Mouse (Mus musculus): ENCODE measurements at regions not wholly inside any gene's neighbourhood (a gene's known extent, or its start where the extent isn't known, plus 50 kb on each side); places are given as distances from the start of the nearest gene placed in this dataset.

GRCm38 (mm10) chr8:30982814-30983213 is 2445.7 kb upstream of the 5930422O12Rik start:
- no peak for ATAC-seq
- no peak overlapping the region for H3K4me3 ChIP-seq (ENCODE audit: low read length)
- H3K9ac ChIP-seq (replicated peaks; ENCODE audit: low read length): no peak overlapping the region
- H3K9me3 ChIP-seq (ENCODE audit: low read length): no peaks in the 10 kb centered on the region
- no peaks in the 10 kb centered on the region for H3K27me3 ChIP-seq (ENCODE audit: insufficient read depth, low read length)
- DNase-seq (ENCODE audit: low spot score): no peak
- TF ChIP-seq CTCF (IDR thresholded peaks at IDR 0.05; ENCODE audit: low read depth): no peak
- no peak overlapping the region for H3K27ac ChIP-seq
- WGBS: 72% methylated on average over 2 of the region's 2 CpGs
- H3K4me2 ChIP-seq (ENCODE audit: low read depth, low read length): no peak overlapping the region
- no peaks in the 10 kb centered on the region for H3K4me1 ChIP-seq (ENCODE audit: insufficient read depth, low read length)
- H3K36me3 ChIP-seq (ENCODE audit: insufficient read depth, low read length): no peaks in the 10 kb centered on the region

- Histone ChIP-seq H3K9ac (replicated peaks; ENCODE audit: low read length) (no peak overlapping the region), H3K36me3 (ENCODE audit: insufficient read depth, low read length) (no peaks in the 10 kb centered on the region), H3K4me2 (ENCODE audit: low read depth, low read length) (no peak overlapping the region), H3K27me3 (ENCODE audit: insufficient read depth, low read length) (no peaks in the 10 kb centered on the region), H3K4me3 (ENCODE audit: low read length) (no peak overlapping the region), H3K4me1 (ENCODE audit: insufficient read depth, low read length) (no peaks in the 10 kb centered on the region), H3K27ac (no peak overlapping the region), H3K9me3 (ENCODE audit: low read length) (no peaks in the 10 kb centered on the region)
- DNase-seq (ENCODE audit: low spot score): no peak
- no peak for ATAC-seq
- TF ChIP-seq CTCF (IDR thresholded peaks at IDR 0.05; ENCODE audit: low read depth): no peak
- WGBS: 76% methylated on average over 5 of the region's 5 CpGs
Observed at GRCm38 (mm10) chr8:30988051-30988450, 2440.5 kb upstream of the 5930422O12Rik start.

- WGBS: 65% methylated on average over 9 of the region's 9 CpGs
- peak; percentile 7 for DNase-seq (ENCODE audit: low spot score)
- ATAC-seq: no peak
- H3K27me3 ChIP-seq (ENCODE audit: insufficient read depth, low read length): no peaks in the 10 kb centered on the region
- H3K4me3 ChIP-seq (ENCODE audit: low read length): no peak overlapping the region
- no peaks in the 10 kb centered on the region for H3K9me3 ChIP-seq (ENCODE audit: low read length)
- no peak for TF ChIP-seq CTCF (IDR thresholded peaks at IDR 0.05; ENCODE audit: low read depth)
- no peak overlapping the region for H3K9ac ChIP-seq (replicated peaks; ENCODE audit: low read length)
- H3K36me3 ChIP-seq (ENCODE audit: insufficient read depth, low read length): no peaks in the 10 kb centered on the region
- no peak overlapping the region for H3K27ac ChIP-seq
- 0 out of 2 replicates have a peak, but pooled peaks cover 5% of the 10 kb centered on the region for H3K4me1 ChIP-seq (ENCODE audit: insufficient read depth, low read length)
- H3K4me2 ChIP-seq (ENCODE audit: low read depth, low read length): no peak overlapping the region
Observed at GRCm38 (mm10) chr8:30998657-30999056, 2429.9 kb upstream of the 5930422O12Rik start.

GRCm38 (mm10) chr8:31000120-31000519 is 2428.4 kb upstream of the 5930422O12Rik start:
- no peak overlapping the region for H3K4me3 ChIP-seq (ENCODE audit: low read length)
- TF ChIP-seq CTCF (IDR thresholded peaks at IDR 0.05; ENCODE audit: low read depth): no peak
- 84% methylated on average over 6 of the region's 6 CpGs for WGBS

GRCm38 (mm10) chr8:31001980-31002730 is 2426.4 kb upstream of the 5930422O12Rik start:
- TF ChIP-seq CTCF (IDR thresholded peaks at IDR 0.05; ENCODE audit: low read depth): no peak
- Histone ChIP-seq H3K4me3 (ENCODE audit: low read length) (no peak overlapping the region), H3K27ac (no peak overlapping the region), H3K4me1 (ENCODE audit: insufficient read depth, low read length) (0 out of 2 replicates have a peak, but pooled peaks cover 5% of the 10 kb centered on the region), H3K27me3 (ENCODE audit: insufficient read depth, low read length) (no peaks in the 10 kb centered on the region), H3K36me3 (ENCODE audit: insufficient read depth, low read length) (no peaks in the 10 kb centered on the region), H3K4me2 (ENCODE audit: low read depth, low read length) (no peak overlapping the region), H3K9ac (replicated peaks; ENCODE audit: low read length) (no peak overlapping the region), H3K9me3 (ENCODE audit: low read length) (no peaks in the 10 kb centered on the region)
- DNase-seq (ENCODE audit: low spot score): peak; percentile 35
- 27% methylated on average over 5 of the region's 5 CpGs for WGBS
- no peak for ATAC-seq

More at GRCm38 (mm10) chr8:31000120-31000519, 2428.4 kb upstream of the 5930422O12Rik start:
- Histone ChIP-seq H3K27me3 (ENCODE audit: insufficient read depth, low read length) (no peaks in the 10 kb centered on the region), H3K4me2 (ENCODE audit: low read depth, low read length) (no peak overlapping the region), H3K9ac (replicated peaks; ENCODE audit: low read length) (no peak overlapping the region), H3K27ac (no peak overlapping the region), H3K4me1 (ENCODE audit: insufficient read depth, low read length) (0 out of 2 replicates have a peak, but pooled peaks cover 5% of the 10 kb centered on the region), H3K36me3 (ENCODE audit: insufficient read depth, low read length) (no peaks in the 10 kb centered on the region), H3K9me3 (ENCODE audit: low read length) (no peaks in the 10 kb centered on the region)
- ATAC-seq (no peak), DNase-seq (ENCODE audit: low spot score) (no peak)

GRCm38 (mm10) chr8:31008309-31008708 is 2420.2 kb upstream of the 5930422O12Rik start:
- no peak overlapping the region for H3K4me2 ChIP-seq (ENCODE audit: low read depth, low read length)
- no peak overlapping the region for H3K9ac ChIP-seq (replicated peaks; ENCODE audit: low read length)
- WGBS: 59% methylated on average over 8 of the region's 8 CpGs
- DNase-seq (ENCODE audit: low spot score) (no peak), ATAC-seq (no peak)
- no peak overlapping the region for H3K4me3 ChIP-seq (ENCODE audit: low read length)
- H3K36me3 ChIP-seq (ENCODE audit: insufficient read depth, low read length): no peaks in the 10 kb centered on the region
- H3K27me3 ChIP-seq (ENCODE audit: insufficient read depth, low read length): no peaks in the 10 kb centered on the region
- no peak for TF ChIP-seq CTCF (IDR thresholded peaks at IDR 0.05; ENCODE audit: low read depth)
- no peaks in the 10 kb centered on the region for H3K9me3 ChIP-seq (ENCODE audit: low read length)
- no peaks in the 10 kb centered on the region for H3K4me1 ChIP-seq (ENCODE audit: insufficient read depth, low read length)
- H3K27ac ChIP-seq: no peak overlapping the region

GRCm38 (mm10) chr8:31012068-31012467 is 2416.4 kb upstream of the 5930422O12Rik start:
- Histone ChIP-seq H3K36me3 (ENCODE audit: insufficient read depth, low read length) (no peaks in the 10 kb centered on the region), H3K27ac (no peak overlapping the region), H3K9ac (replicated peaks; ENCODE audit: low read length) (no peak overlapping the region), H3K4me1 (ENCODE audit: insufficient read depth, low read length) (no peaks in the 10 kb centered on the region), H3K4me2 (ENCODE audit: low read depth, low read length) (no peak overlapping the region), H3K9me3 (ENCODE audit: low read length) (no peaks in the 10 kb centered on the region), H3K4me3 (ENCODE audit: low read length) (no peak overlapping the region), H3K27me3 (ENCODE audit: insufficient read depth, low read length) (no peaks in the 10 kb centered on the region)
- ATAC-seq (no peak), DNase-seq (ENCODE audit: low spot score) (no peak)
- WGBS: 49% methylated on average over 11 of the region's 11 CpGs
- no peak for TF ChIP-seq CTCF (IDR thresholded peaks at IDR 0.05; ENCODE audit: low read depth)

All from hindbrain, postnatal 0 days (tissue).